Mouse (Mus musculus): Measurements from ENCODE around the gene 4932415D10Rik. TPM values are rescaled to one million over a fixed set of nuclear protein-coding genes. Genes with fewer than 3 reads are reported as not detected.
A peak's percentile ranks its signal among the peaks of the same experiment; 100 is the strongest.

Gene 4932415D10Rik
- total RNA-seq (2017), result not detected in 2 replicates

DNA sequence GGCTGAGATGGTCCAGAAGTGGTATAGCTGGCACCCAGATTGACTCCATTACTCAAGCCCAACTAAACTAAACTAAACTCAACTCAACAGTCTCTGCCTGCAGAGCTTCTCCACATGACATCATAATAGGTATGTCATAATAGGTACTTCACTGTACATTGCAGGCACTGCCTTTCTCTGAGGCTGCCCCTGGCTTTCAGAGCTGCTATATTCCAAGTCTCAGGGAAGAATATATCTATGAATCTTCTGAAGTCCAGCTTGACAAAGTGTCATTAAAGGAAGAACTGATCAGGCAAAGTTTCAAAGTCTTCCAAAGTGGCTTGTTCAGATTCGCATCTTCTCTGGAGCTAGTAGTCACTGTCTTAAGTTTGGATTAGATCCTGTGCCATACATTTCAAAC, at the start of gene 4932415D10Rik:
4932415D10Rik (minus strand) TSS at position 101 of the 400 bp plus-strand sequence.
- ATAC-seq (replicated peaks; ENCODE audit: low read depth, poor library complexity, severe bottlenecking), result no peak

DNA sequence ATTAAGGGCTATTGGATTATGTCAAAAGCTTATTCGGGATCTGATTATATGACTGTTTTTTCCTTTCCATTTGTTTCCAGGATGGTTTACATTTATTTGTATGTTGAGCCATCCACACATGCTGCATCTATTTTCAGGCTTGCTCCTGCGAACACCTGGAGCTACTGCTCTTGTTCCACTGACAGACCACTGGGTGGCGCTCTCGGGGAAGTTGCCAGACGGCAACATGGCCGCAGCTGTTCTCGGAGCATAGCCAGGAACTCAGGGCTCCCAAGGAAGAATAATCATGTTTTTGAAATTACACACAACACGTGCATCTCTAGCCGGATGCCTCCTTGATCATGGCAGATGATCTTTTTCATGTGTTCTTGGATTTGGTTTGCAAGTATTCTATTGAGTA, 45.5 kb upstream of the 4932415D10Rik start:
- no peak for ATAC-seq (replicated peaks; ENCODE audit: low read depth, poor library complexity, severe bottlenecking)

DNA sequence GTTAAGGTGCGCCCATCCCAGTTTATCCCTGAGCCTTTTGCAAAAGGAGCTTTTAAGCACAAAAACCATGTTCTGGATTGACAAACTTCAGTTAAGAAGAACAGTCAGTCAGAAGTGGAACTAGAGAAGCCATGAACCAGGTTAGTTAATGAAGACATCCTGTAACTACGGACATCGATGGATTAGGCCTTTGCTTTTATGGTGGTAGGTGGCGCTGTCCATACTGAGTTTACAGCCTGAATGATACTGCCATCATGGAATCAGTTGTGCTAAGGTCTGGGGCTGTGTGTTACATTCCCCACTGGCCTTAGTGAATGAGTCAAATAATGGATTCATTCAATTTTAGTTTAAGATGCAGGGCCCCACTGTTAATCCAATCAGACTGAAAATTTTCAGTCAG, 39.0 kb upstream of the 4932415D10Rik start:
- no peak for ATAC-seq (replicated peaks; ENCODE audit: low read depth, poor library complexity, severe bottlenecking)

DNA sequence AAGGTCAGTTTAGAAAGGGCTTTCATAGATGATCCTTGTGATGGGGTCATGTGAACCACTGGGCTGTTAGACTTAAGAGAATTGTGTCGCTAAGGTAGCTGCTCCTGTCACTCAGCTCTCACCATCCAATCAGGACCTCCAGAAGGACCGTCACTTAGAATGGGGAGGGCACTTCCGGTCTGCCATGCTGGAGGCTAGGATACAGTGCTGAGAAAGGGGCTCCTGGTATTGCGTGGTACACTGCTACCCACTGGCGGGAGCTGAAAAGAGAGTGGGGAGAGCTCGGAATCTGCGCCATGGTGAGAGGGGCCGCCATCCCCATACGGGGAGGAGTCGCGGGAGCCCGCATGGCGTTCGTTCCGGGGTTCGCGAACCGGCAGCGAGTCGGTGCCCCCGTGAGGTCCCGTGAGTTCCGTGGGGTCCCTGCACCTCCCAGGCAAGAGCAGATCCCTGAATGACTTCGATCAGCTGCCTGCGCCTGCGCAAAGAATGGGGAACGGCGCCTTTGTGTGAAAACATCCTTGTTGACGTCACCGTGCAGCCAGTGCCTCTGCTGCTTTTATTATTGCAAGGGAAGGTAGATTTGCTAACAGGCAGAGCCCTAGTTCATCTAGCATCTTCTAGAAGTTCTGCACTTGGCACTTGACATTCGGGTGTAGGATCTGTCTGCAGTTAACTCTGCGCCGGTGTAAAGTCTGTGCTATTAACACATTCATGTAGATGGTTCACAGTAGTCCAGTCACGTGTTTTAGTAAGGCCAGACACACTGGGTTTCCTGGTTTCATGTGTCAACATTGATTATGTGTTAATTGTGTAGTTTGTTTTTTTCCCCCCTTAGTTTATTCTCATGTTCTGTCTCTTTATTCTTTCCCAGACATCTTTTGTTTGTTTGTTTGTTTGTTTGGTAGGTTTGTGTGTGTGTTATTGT, 38.0 kb upstream of the 4932415D10Rik start, which contains the start of gene Gm4924:
Gm4924 (plus strand) TSS at position 173 of the 928 bp plus-strand sequence.
- peak; percentile 99 for ATAC-seq (replicated peaks; ENCODE audit: low read depth, poor library complexity, severe bottlenecking)

DNA sequence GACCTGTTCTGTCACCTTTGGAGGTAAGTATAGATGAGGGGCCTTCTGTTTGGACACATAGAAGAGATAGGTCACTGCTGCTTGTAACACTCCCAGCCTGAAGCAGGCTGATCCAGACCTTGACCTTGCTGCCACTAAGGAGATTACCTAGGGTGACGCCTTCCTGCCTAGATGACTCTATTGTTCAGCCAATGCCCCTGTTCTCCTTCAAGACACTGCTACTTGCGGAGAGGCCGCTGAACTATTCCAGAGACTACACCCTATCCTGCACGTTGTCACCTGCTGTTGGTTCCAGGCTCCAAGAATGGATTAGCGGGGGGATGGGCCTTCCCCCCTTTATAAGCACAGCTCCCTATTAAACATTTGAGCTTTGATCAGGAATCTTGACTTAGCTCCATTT, 13.4 kb upstream of the 4932415D10Rik start:
- no peak for ATAC-seq (replicated peaks; ENCODE audit: low read depth, poor library complexity, severe bottlenecking)

DNA sequence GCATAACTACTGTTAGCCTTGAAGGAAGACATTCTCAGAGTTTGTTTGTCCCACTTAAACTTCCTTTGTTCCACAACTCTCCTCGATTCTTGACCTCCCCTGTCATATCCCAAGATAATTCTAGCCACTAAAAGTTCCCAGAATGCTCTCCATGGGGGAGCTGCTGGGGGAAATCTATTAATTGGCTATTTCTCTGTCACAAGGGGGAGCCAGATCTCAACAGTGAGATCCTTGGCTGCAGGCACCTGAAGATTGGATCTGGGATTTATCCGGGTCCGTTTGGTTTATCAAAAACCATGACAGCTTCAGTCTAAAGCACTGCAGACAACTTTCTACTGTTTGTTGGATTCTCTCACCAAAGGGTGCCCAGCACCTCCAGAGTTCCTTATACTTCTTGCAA, 3.8 kb upstream of the 4932415D10Rik start:
- no peak for ATAC-seq (replicated peaks; ENCODE audit: low read depth, poor library complexity, severe bottlenecking)

DNA sequence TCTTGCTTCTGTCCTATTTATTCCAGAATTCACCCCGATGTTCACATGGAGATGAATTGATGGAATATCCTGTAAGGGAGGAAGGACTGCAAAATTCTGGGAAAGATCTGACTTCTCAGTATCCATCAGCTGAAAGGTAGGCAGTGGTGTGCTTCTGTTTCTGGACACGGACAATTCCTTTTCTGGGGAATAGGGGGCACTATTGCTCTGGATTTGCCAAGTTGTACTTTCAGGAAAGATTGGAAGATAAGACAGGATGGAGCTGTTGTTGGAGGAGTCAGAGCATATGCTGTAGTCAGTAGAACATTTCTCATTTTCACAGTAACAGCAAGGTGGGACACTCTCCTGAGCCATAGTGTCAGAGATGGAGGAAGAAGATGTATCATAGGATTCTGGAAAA, 19.9 kb downstream of the 4932415D10Rik start:
- no peak for ATAC-seq (replicated peaks; ENCODE audit: low read depth, poor library complexity, severe bottlenecking)

DNA sequence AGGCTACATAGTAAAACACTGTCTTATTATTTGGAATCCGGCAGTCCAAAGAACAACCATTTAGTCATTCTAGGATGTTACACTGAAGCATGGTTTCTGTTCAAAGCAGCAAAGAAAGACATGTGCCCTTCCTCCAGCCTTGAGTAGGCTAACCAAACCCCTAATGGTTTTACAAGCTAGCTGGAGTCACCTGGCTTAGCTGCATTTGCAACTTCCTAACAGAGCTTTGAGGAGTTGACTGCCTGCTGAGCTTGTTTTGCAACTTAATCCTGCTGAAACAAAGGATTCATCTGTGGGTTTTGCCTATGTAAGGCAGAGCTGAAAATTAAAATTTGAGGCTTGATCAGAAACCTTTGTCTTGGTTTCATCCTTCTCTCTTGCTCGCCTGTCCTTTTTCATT, 59.1 kb downstream of the 4932415D10Rik start:
- ATAC-seq (replicated peaks; ENCODE audit: low read depth, poor library complexity, severe bottlenecking), result no peak

DNA sequence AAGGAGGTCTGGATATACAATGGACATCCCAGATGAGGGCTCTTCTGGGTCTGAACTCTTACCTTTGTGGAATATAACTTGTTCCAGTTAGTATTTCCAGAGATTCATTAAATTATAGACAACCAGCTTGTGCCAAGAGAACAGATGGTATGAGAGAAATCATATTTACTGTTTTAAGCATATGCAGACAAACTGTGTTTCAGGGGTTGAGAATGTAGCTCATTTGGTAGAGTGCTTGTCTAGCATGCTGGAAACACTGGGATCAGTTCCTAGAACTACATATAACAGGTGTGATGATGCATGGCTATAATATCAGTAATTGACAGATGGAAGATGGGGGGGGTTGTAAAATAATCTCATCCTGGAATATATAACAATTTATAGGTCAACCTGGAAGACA, 71.4 kb downstream of the 4932415D10Rik start:
- no peak for ATAC-seq (replicated peaks; ENCODE audit: low read depth, poor library complexity, severe bottlenecking)

DNA sequence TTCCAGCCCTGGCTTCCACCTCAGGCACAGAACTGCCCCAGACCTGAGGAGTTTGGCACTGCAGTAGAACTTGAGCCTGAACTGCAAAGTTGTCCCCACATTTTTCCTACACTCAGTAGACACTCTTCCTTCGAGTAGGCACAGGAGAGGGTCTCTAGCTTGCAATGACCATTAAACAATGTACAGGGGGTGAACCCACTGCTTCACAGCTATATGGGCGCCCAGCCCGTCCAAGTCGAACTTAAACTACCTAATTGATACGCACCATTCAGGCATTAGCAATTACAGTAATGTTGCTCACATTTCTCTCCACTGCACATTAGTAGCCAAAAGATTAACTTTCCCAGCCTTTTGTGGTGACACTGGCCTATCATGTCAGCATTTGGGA, 75.0 kb downstream of the 4932415D10Rik start:
- ATAC-seq (replicated peaks; ENCODE audit: low read depth, poor library complexity, severe bottlenecking), result no peak

DNA sequence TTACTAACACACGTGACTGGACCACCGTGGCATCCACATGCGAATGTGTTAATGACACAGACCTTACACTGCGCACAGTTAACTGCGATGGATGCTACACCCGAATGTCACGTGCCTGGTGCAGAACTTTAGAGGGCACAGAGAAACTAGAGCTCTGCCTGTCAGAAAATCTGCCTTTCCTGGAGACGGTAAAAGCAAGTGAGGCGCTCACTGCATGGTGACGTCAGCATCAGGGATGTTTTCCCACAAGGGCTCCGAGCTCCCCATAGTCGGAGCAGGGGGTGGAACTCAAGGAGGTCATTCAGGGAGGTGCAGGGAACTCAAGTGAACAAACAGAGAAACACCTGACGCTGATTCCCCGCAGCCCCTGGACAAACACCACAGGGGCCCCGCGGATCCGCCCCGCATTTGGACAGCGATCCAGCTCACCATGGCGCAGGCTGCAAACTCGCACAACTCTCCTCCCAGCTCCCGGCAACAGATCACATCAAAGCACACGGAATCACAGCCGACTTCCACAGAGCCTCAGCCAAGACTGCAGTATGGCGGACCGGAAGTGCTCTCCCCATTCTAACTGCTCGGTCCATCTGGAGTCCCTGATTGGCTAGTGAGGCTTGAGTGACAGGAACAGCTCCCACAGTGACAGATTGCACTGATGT, 75.5 kb downstream of the 4932415D10Rik start, which contains the start of gene Zfp938:
Zfp938 (minus strand) TSS at position 539 of the 659 bp plus-strand sequence.
- peak; percentile 100 for ATAC-seq (replicated peaks; ENCODE audit: low read depth, poor library complexity, severe bottlenecking)

Other genes starting within 250 kb of the 4932415D10Rik start
- 0.55 TPM in 1 of 2 replicates, not detected in the other for gene BC024063, start 233.2 kb downstream of the 4932415D10Rik start, total RNA-seq (2017)
- gene AU041133, start 188.6 kb downstream of the 4932415D10Rik start, total RNA-seq (2017), result 6.8 and 11.1 TPM in 2 replicates
- gene Zfp938, start 75.3 kb downstream of the 4932415D10Rik start, total RNA-seq (2017), result 4.5 and 9.4 TPM in 2 replicates
- 1.4 and 13.0 TPM in 2 replicates for gene Gm4924, start 37.7 kb upstream of the 4932415D10Rik start, total RNA-seq (2017)
- gene Gm1553, start 176.0 kb upstream of the 4932415D10Rik start, total RNA-seq (2017), result not detected in 2 replicates

All from common myeloid progenitor, adult 5-6 weeks (primary cell).